Mouse (Mus musculus) c-Kit-negative CD71-positive TER-119-positive erythroid progenitor cells, embryonic 14.5 days (primary cell): Measurements from ENCODE around the gene Nes.

Source experiments
- DNase-seq: peaks from one replicate; pipeline ENCODE4 v3.0.0-alpha.2; 2013; ENCODE audit warnings: low read depth, low spot score

Nes gene

GRCm38 (mm10) chr3:87970939-87971488 lies at the start of gene Nes:
Gene Nes, plus strand, starts transcription at chr3:87971078.
- DNase-seq = no peak

GRCm38 (mm10) chr3:87924996-87925395 lies 45.9 kb upstream of the Nes start:
- DNase-seq = no peak

GRCm38 (mm10) chr3:87927452-87927851 lies 43.4 kb upstream of the Nes start:
- DNase-seq = no peak

- DNase-seq = no peak
Observed at GRCm38 (mm10) chr3:87929341-87930077, 41.4 kb upstream of the Nes start.

- peak; percentile 71 for DNase-seq
Observed at GRCm38 (mm10) chr3:87930078-87930795, 40.6 kb upstream of the Nes start, which contains the start of the genes Isg20l2 and Rrnad1. Gene Isg20l2, plus strand, starts transcription at chr3:87930314. Gene Rrnad1, minus strand, starts transcription at chr3:87930717.

DNA sequence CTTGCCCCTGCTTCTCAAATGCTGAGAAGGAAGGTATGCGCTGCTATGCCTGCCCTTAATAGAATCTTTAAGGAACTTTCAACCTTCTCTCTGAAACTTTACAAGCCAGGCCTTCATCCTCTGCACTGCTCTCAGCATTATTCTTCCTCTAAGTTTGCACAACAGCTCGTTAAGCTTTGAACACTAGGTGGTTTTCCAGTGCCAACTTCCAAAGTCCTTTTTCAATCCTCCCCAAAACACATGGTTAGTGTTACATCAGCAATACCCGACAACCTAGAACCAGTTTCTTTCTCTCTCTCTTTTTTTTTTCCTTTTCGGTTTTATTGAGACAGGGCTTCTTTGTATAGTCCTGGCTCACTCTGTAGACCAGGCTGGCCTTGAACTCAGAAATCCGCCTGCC lies 36.9 kb upstream of the Nes start:
- DNase-seq = no peak

DNA sequence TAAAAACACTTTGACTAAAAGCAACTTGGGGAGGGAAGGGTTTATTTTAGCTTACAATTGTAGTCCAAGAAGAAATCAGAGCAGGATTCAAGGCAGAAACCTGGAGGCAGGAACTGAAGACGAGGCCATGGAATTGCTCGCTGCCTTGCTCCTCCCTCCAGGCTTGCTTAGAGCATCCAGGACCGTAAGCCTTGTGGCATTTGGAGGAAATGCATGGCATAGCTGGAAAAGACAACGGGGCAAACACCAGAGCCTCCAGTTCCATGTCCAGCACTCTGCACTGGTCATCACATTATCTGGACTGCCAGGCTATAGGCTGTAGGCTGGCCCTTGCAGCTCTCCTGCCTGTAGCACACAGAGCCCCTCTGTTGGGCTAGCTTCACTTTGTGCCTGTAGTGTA lies 36.4 kb upstream of the Nes start:
- DNase-seq = no peak

- DNase-seq = no peak
Observed at GRCm38 (mm10) chr3:87935201-87935600, 35.7 kb upstream of the Nes start.

GRCm38 (mm10) chr3:87935776-87936175 lies 35.1 kb upstream of the Nes start:
- peak; percentile 44 for DNase-seq

GRCm38 (mm10) chr3:87940611-87941010 lies 30.3 kb upstream of the Nes start:
- no peak for DNase-seq

GRCm38 (mm10) chr3:87942471-87942870 lies 28.4 kb upstream of the Nes start:
- DNase-seq = no peak

DNA sequence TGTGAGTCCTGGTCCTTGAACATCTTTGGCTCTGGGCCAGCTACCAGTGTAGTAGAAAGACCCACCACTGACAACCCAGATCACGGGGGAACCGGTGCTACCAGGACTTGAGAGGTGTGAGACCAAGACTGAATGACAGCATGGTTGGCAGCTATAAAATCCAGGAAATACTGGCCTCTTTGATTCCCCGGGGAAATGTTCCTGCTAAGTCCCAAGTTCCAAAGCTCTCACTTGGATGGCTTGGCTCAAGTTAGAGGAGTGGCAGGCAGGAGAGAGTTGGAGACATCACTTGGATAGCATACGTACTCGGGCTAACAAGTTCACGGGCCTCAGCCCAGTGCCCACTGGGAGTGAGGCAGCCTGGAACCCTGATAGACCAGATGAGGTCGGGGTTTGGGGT lies 27.3 kb upstream of the Nes start:
- DNase-seq = no peak

DNA sequence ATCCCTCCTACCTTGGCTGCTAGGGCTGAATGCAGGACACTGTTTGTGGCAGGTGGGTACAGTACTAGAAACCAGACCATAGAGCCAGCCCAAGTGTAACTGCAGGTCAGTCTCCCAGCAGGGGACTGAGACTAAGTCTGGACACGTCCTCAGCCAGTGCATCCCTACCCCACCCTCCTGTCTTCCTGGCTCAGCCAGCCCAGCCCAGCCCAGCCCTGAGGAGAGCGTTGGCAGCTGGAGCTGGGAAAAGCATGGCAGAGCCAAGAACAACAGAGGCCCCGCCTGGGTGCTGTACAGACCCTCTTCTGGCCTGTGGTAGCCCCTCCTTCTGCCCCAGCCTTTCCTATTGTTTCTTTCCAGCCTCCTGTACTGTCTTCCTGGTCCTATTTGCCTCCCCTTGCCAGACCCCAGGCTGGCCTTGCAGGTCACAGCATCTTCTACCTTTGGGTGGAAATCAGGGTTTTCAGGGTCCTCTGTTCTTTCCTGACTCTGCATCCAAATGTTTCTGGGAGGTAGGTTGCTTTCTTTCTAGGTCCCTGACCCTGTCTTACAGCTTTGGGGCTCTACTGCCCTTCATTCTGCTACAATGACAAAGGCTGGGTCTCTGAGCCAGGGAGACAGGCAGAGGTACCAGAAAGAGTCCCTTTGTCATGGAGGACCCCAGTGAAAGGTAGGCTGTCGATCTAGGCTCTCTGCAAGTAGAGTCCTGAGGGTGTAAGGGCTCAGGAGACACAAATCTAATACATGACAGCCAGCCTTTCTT lies 25.9 kb upstream of the Nes start:
- DNase-seq = no peak

GRCm38 (mm10) chr3:87945781-87946540 lies 24.9 kb upstream of the Nes start:
- DNase-seq = no peak

DNA sequence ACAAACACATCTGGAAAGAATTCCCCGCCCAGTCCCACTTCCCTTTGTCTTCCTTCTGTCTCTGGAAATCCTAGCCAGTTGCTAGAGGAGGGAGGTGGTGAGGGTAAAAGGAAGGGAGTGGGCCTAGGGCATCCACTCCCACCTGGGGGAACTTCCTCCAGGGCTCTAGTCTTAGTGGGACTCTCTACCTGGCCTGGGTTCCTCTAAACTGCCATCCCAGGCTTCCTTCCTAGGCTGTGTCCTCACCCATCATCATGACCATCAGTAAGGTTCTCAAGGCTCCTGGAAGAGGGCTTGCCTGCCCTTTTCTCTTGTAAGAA lies 24.4 kb upstream of the Nes start:
- DNase-seq = no peak

DNA sequence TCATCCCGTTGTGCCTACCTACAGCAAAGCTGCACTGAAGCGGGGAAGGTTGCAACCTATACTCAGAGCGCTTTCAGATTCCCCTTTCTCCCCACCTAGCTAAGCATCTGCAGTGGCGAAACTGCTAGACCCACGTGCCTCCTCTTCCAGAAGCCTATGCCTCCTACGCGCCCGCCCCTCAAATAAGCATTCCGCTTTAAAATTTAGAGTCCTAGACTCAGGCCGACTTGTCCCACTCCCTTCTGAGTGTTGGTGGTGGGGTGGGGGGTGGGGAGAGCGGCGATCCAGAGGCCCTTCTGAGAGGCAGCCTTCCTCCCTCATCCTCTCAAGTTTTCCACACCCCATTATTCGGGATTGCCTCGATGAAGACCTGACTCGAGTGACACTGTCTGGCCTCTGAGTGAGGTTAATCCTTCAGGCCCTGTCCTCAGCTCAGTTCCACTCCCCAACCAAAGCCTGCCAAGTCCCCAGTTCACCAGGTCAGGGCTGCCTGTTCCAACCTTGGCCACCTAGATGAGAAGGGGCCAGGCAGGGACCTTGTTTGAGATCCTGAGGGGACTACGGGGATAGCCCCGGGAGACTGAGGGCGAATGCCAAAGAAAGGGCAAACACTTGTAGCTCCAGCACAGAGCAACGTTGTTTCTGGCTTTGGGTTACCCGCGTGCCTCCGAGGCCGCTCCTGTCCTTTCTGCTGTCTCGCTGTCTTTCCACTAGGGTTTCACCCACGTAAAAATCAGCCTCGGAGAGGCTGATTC lies 23.6 kb upstream of the Nes start:
- no peak for DNase-seq

DNA sequence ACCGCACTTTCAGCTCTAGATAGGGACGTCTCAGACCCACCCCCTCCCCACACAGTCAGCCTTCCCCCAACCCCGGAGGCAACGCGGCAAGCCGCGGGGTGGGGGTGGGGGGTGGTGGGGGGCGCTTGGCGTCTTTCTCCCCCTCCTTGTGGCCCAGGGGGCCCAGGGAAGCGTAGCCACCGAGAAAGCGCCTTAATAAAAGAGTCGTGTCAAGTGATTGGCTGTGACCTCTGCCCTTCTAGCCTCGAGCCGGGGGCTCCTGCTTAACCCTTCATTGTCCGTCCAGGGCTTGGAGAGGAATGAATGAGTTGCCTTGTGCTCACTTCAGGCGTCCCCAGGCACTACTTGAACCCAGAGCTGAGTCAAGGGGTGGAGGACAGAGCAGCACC lies 23.1 kb upstream of the Nes start:
- DNase-seq = no peak

- DNase-seq = no peak
Observed at GRCm38 (mm10) chr3:87948378-87949265, 22.3 kb upstream of the Nes start, which contains the start of gene Crabp2. Gene Crabp2, plus strand, starts transcription at chr3:87948666.

GRCm38 (mm10) chr3:87949266-87949954 lies 21.5 kb upstream of the Nes start:
- no peak for DNase-seq
